Mouse (Mus musculus) lung, embryonic 14.5 days (tissue): ENCODE data around the gene Nedd9. TPM values are rescaled to one million over a fixed set of nuclear protein-coding genes. Genes with fewer than 3 reads are reported as not detected.
A peak's percentile ranks its signal among the peaks of the same experiment; 100 is the strongest.

Experiments used
- ATAC-seq: fragments of 200-750 bp; cut with Nextera tagmentation; 2 replicates; pipeline ENCODE4 v1.8.0; 2017; ENCODE audit warnings: mild to moderate bottlenecking, moderate TSS enrichment, moderate library complexity; ENCODE audit not compliant: insufficient read depth
- DNase-seq: peaks from one replicate; pipeline ENCODE4 v3.0.0-alpha.2; 2015
- H3K27ac ChIP-seq: fragments of 300-500 bp; sonication (generic); 2 replicates; pipeline ENCODE4 v1.5.1; 2014; ENCODE audit warnings: low read depth, mild to moderate bottlenecking, moderate library complexity
- H3K27me3 ChIP-seq: fragments of 300-500 bp; sonication (generic); 2 replicates; pipeline ENCODE4 v1.6.1; 2014; ENCODE audit warnings: low read length, control low read depth; ENCODE audit not compliant: insufficient read depth
- H3K36me3 ChIP-seq: fragments of 300-500 bp; sonication (generic); 2 replicates; pipeline ENCODE4 v1.6.1; 2014; ENCODE audit warnings: control low read depth; ENCODE audit not compliant: insufficient read depth
- H3K4me1 ChIP-seq: fragments of 300-500 bp; sonication (generic); 2 replicates; pipeline ENCODE4 v1.6.1; 2014; ENCODE audit warnings: antibody characterized with exemption, control low read depth; ENCODE audit not compliant: insufficient read depth
- H3K4me2 ChIP-seq: fragments of 300-500 bp; sonication (generic); 2 replicates; pipeline ENCODE4 v1.6.1; 2014; ENCODE audit warnings: mild to moderate bottlenecking
- H3K4me3 ChIP-seq: fragments of 300-500 bp; sonication (generic); 2 replicates; pipeline ENCODE4 v1.5.1; 2014; ENCODE audit warnings: low read depth, low read length
- H3K9ac ChIP-seq: fragments of 300-500 bp; sonication (generic); 2 replicates; pipeline ENCODE4 v1.6.1; 2014
- H3K9me3 ChIP-seq: fragments of 300-500 bp; sonication (generic); 2 replicates; pipeline ENCODE4 v1.6.1; 2016; ENCODE audit warnings: low read depth, low read length, control low read depth
- CTCF ChIP-seq: IDR thresholded peaks from 2 replicates; pipeline ENCODE4 v1.5.1; 2016; ENCODE audit warnings: antibody characterized with exemption, low read depth
- WGBS: fragments of 180-500 bp; shearing (Covaris S2); extraction: QIAGEN DNeasy Blood & Tissue Kit; methylation state at CpG from one replicate; pipeline ENCODE4 v1.1.7; 2014; 5-methylcytosine and 5-hydroxymethylcytosine counted together
- polyA plus RNA-seq: library from polyadenylated mRNA; unstranded; fragments of >200 nt; fragmentation: Nextera tagmentation; extraction: Ambion mirVana; gene quantifications from 2 replicates; pipeline ENCODE4 v1.2.1, GENCODE M21; 2014

Gene Nedd9
- polyA plus RNA-seq, 1 experiment from 2014 or later, result 89.4 TPM

- no peak for TF ChIP-seq CTCF
- ATAC-seq (no peak), DNase-seq (no peak)
- Histone ChIP-seq H3K4me2 (peak overlapping the region; percentile 78), H3K4me3 (peak overlapping the region; percentile 60), H3K36me3 (0 out of 2 replicates have a peak, but pooled peaks cover 7% of the 10 kb centered on the region), H3K9me3 (no peaks in the 10 kb centered on the region), H3K27ac (peak overlapping the region; percentile 55; the same call in 1 of the 2 replicates), H3K9ac (peak overlapping the region; percentile 69), H3K27me3 (no peaks in the 10 kb centered on the region), H3K4me1 (peaks cover 34% of the 10 kb centered on the region)
- 42% methylated on average over 4 of the region's 4 CpGs for WGBS
These were observed 130.0 kb downstream of the Nedd9 start for GRCm38 (mm10) chr13:41357161-41357560.

GRCm38 (mm10) chr13:41355552-41355951 is 131.6 kb downstream of the Nedd9 start:
- Histone ChIP-seq H3K4me2 (peak overlapping the region; percentile 78), H3K9me3 (no peaks in the 10 kb centered on the region), H3K4me3 (peak overlapping the region; percentile 60), H3K4me1 (peaks cover 30% of the 10 kb centered on the region), H3K36me3 (0 out of 2 replicates have a peak, but pooled peaks cover 7% of the 10 kb centered on the region), H3K27ac (peak overlapping the region; percentile 73), H3K27me3 (no peaks in the 10 kb centered on the region), H3K9ac (peak overlapping the region; percentile 23; the same call in 1 of the 2 replicates)
- peak; percentile 81 for DNase-seq
- 23% methylated on average over 2 of the region's 2 CpGs for WGBS
- no peak for TF ChIP-seq CTCF
- no peak for ATAC-seq

DNA sequence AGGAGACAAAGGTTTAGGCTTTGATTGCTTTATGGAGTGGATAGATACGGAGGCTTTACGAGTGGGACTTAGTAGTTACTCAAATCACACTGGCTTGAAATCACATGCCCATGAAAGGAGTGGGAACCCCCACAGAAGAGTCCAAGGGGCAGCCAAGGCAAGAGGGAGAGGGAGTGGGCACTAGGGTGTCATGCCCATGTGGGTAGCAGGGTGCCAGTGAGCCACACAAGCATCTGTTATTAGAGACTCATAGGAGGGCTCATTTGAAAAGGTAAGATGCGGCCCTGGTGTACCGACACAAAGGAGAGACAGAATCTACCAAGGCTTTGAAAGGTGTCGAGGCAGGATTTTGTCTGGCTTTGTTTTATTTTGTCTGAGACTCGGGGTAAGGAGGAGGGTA is 132.6 kb downstream of the Nedd9 start:
- no peaks in the 10 kb centered on the region for H3K27me3 ChIP-seq
- peak overlapping the region; percentile 60 for H3K4me3 ChIP-seq
- no peak for DNase-seq
- 55% methylated on average over 6 of the region's 6 CpGs for WGBS
- 0 out of 2 replicates have a peak, but pooled peaks cover 7% of the 10 kb centered on the region for H3K36me3 ChIP-seq
- peak overlapping the region; percentile 45; the same call in 1 of the 2 replicates for H3K9ac ChIP-seq
- H3K4me2 ChIP-seq, result peak overlapping the region; percentile 78
- peak overlapping the region; percentile 56 for H3K27ac ChIP-seq
- H3K9me3 ChIP-seq, result no peaks in the 10 kb centered on the region
- ATAC-seq, result no peak
- TF ChIP-seq CTCF, result no peak
- H3K4me1 ChIP-seq, result peaks cover 25% of the 10 kb centered on the region

DNA sequence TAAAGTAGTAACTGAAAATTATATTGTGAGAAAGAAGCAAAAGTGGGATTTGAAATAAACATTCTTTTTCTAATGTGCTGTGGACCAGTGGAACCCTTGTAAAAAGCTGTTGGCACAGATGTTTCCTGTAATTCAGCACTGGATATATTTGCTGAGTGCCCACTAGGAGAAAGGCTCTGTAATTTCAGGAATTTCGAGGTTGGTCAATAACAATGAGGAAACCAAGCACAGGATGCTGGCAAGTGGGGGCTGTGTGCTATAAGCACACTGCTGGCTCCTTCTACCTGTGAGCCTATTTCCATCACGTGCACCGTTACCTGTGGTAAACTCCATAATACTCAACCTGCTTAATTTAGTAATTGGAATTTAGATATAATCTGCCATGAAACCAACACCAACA is 133.5 kb downstream of the Nedd9 start:
- Histone ChIP-seq H3K27me3 (no peaks in the 10 kb centered on the region), H3K36me3 (0 out of 2 replicates have a peak, but pooled peaks cover 7% of the 10 kb centered on the region), H3K9me3 (no peaks in the 10 kb centered on the region), H3K4me1 (peaks cover 25% of the 10 kb centered on the region), H3K4me2 (peak overlapping the region; percentile 78), H3K9ac (no peak overlapping the region), H3K27ac (no peak overlapping the region), H3K4me3 (0 out of 2 replicates have a peak overlapping the region, but pooled peaks have one; percentile 60)
- DNase-seq (peak; percentile 49), ATAC-seq (no peak)
- peak; percentile 32; the same call in 1 of the 2 replicates for TF ChIP-seq CTCF
- WGBS, result 45% methylated on average over 3 of the region's 3 CpGs

- Histone ChIP-seq H3K9ac (no peak overlapping the region), H3K27me3 (no peaks in the 10 kb centered on the region), H3K4me1 (peaks cover 30% of the 10 kb centered on the region), H3K27ac (peak overlapping the region; percentile 72; the same call in 1 of the 2 replicates), H3K4me3 (no peak overlapping the region), H3K4me2 (peak overlapping the region; percentile 78), H3K36me3 (0 out of 2 replicates have a peak, but pooled peaks cover 7% of the 10 kb centered on the region), H3K9me3 (no peaks in the 10 kb centered on the region)
- no peak for TF ChIP-seq CTCF
- peak; percentile 68 for DNase-seq
- 21% methylated on average over 5 of the region's 5 CpGs for WGBS
- peak; percentile 74 for ATAC-seq
These were observed 134.8 kb downstream of the Nedd9 start for GRCm38 (mm10) chr13:41352352-41352751.

- DNase-seq (no peak), ATAC-seq (no peak)
- 77% methylated on average over 3 of the region's 3 CpGs for WGBS
- no peaks in the 10 kb centered on the region for H3K36me3 ChIP-seq
- no peak overlapping the region for H3K9ac ChIP-seq
- H3K27me3 ChIP-seq, result no peaks in the 10 kb centered on the region
- no peak overlapping the region for H3K4me2 ChIP-seq
- peaks cover 23% of the 10 kb centered on the region for H3K4me1 ChIP-seq
- H3K27ac ChIP-seq, result no peak overlapping the region
- H3K4me3 ChIP-seq, result no peak overlapping the region
- H3K9me3 ChIP-seq, result no peaks in the 10 kb centered on the region
- no peak for TF ChIP-seq CTCF
These were observed 136.6 kb downstream of the Nedd9 start for GRCm38 (mm10) chr13:41350589-41350988.

DNA sequence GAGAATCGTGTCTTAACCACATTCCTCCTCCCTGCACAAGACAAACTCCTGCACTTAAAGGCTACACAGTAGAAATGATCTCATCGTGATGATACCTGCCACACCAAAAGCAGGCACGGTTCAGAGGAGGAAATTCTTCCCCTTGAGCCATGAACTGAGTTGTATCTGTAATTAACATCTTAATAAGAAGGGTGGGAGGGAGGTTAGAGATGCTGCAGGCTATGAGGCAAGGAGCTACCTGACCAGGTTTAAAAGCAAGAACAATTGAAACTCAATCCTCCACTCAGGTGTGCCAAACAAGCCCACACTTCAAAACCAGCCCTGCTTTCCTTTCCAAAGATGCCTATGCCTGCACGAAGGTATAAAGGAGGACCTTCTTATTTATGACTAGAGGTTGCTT is 137.4 kb downstream of the Nedd9 start:
- DNase-seq, result no peak
- 53% methylated on average over 4 of the region's 4 CpGs for WGBS

More for the DNA sequence above, 137.4 kb downstream of the Nedd9 start:
- Histone ChIP-seq H3K4me1 (peaks cover 31% of the 10 kb centered on the region), H3K4me3 (no peak overlapping the region), H3K27ac (no peak overlapping the region), H3K4me2 (no peak overlapping the region), H3K9me3 (no peaks in the 10 kb centered on the region), H3K36me3 (no peaks in the 10 kb centered on the region), H3K9ac (no peak overlapping the region), H3K27me3 (no peaks in the 10 kb centered on the region)
- ATAC-seq, result no peak
- no peak for TF ChIP-seq CTCF
